Mouse (Mus musculus): ENCODE measurements at regions not wholly inside any gene's neighbourhood (a gene's known extent, or its start where the extent isn't known, plus 50 kb on each side); places are given as distances from the start of the nearest gene placed in this dataset.

- Histone ChIP-seq H3K4me3 (ENCODE audit: insufficient read depth, poor library complexity, severe bottlenecking) (no peak overlapping the region), H3K36me3 (ENCODE audit: control insufficient read depth, insufficient read depth) (no peaks in the 10 kb centered on the region), H3K79me2 (ENCODE audit: control insufficient read depth, insufficient read depth) (no peaks in the 10 kb centered on the region), H3K79me3 (ENCODE audit: low read depth) (no peaks in the 10 kb centered on the region), H3K27me3 (ENCODE audit: control insufficient read depth, insufficient read depth, insufficient read length) (no peaks in the 10 kb centered on the region), H3ac (ENCODE audit: control insufficient read depth, insufficient read length, low read depth) (no peak overlapping the region)
- TF ChIP-seq CEBPB (IDR thresholded peaks at IDR 0.05; ENCODE audit: low read depth) (no peak), MYOG (IDR thresholded peaks at IDR 0.05; ENCODE audit: control insufficient read depth, extremely low read depth, insufficient read length) (no peak), MYOD1 (IDR thresholded peaks at IDR 0.05; ENCODE audit: control insufficient read depth, insufficient read length, low read depth) (no peak), MAX (IDR thresholded peaks at IDR 0.05) (no peak), USF1 (IDR thresholded peaks at IDR 0.05; ENCODE audit: low read depth) (no peak), FOSL1 (IDR thresholded peaks at IDR 0.05; ENCODE audit: insufficient read depth, low read length, poor library complexity, severe bottlenecking) (no peak), CTCF (IDR thresholded peaks at IDR 0.05; ENCODE audit: control insufficient read depth, insufficient read depth, insufficient read length) (no peak)
Measured at GRCm38 (mm10) chr5:43055111-43055710, 177.8 kb upstream of the Cpeb2 start.

GRCm38 (mm10) chr5:43056486-43056885, 176.5 kb upstream of the Cpeb2 start:
- TF ChIP-seq MAX (IDR thresholded peaks at IDR 0.05) (no peak), USF1 (IDR thresholded peaks at IDR 0.05; ENCODE audit: low read depth) (no peak), CTCF (IDR thresholded peaks at IDR 0.05; ENCODE audit: control insufficient read depth, insufficient read depth, insufficient read length) (no peak), CEBPB (IDR thresholded peaks at IDR 0.05; ENCODE audit: low read depth) (no peak)
- Histone ChIP-seq H3K4me3 (ENCODE audit: insufficient read depth, poor library complexity, severe bottlenecking) (no peak overlapping the region), H3K27me3 (ENCODE audit: control insufficient read depth, insufficient read depth, insufficient read length) (no peaks in the 10 kb centered on the region), H3ac (ENCODE audit: control insufficient read depth, insufficient read length, low read depth) (no peak overlapping the region), H3K79me2 (ENCODE audit: control insufficient read depth, insufficient read depth) (no peaks in the 10 kb centered on the region), H3K36me3 (ENCODE audit: control insufficient read depth, insufficient read depth) (no peaks in the 10 kb centered on the region), H3K79me3 (ENCODE audit: low read depth) (no peaks in the 10 kb centered on the region)

- Histone ChIP-seq H3K79me2 (ENCODE audit: control insufficient read depth, insufficient read depth) (no peaks in the 10 kb centered on the region), H3K27me3 (ENCODE audit: control insufficient read depth, insufficient read depth, insufficient read length) (no peaks in the 10 kb centered on the region), H3K4me3 (ENCODE audit: insufficient read depth, poor library complexity, severe bottlenecking) (no peak overlapping the region), H3K79me3 (ENCODE audit: low read depth) (no peaks in the 10 kb centered on the region), H3ac (ENCODE audit: control insufficient read depth, insufficient read length, low read depth) (no peak overlapping the region), H3K36me3 (ENCODE audit: control insufficient read depth, insufficient read depth) (no peaks in the 10 kb centered on the region)
- no peak for TF ChIP-seq CTCF (IDR thresholded peaks at IDR 0.05; ENCODE audit: control insufficient read depth, insufficient read depth, insufficient read length)
- no peak for TF ChIP-seq FOSL1 (IDR thresholded peaks at IDR 0.05; ENCODE audit: insufficient read depth, low read length, poor library complexity, severe bottlenecking)
- TF ChIP-seq CEBPB (IDR thresholded peaks at IDR 0.05; ENCODE audit: low read depth), result no peak
Measured at GRCm38 (mm10) chr5:43061243-43061642, 171.7 kb upstream of the Cpeb2 start.

GRCm38 (mm10) chr5:43061797-43062391, 171.1 kb upstream of the Cpeb2 start:
- no peak overlapping the region for H3K4me3 ChIP-seq (ENCODE audit: insufficient read depth, poor library complexity, severe bottlenecking)
- TF ChIP-seq MYOG (IDR thresholded peaks at IDR 0.05; ENCODE audit: control insufficient read depth, extremely low read depth, insufficient read length) (no peak), CTCF (IDR thresholded peaks at IDR 0.05; ENCODE audit: control insufficient read depth, insufficient read depth, insufficient read length) (no peak), CEBPB (IDR thresholded peaks at IDR 0.05; ENCODE audit: low read depth) (no peak), USF1 (IDR thresholded peaks at IDR 0.05; ENCODE audit: low read depth) (no peak), MYOD1 (IDR thresholded peaks at IDR 0.05; ENCODE audit: control insufficient read depth, insufficient read length, low read depth) (no peak)

GRCm38 (mm10) chr5:43062499-43062898, 170.5 kb upstream of the Cpeb2 start:
- no peaks in the 10 kb centered on the region for H3K79me2 ChIP-seq (ENCODE audit: control insufficient read depth, insufficient read depth)
- TF ChIP-seq USF1 (IDR thresholded peaks at IDR 0.05; ENCODE audit: low read depth) (no peak), CTCF (IDR thresholded peaks at IDR 0.05; ENCODE audit: control insufficient read depth, insufficient read depth, insufficient read length) (no peak), MYOD1 (IDR thresholded peaks at IDR 0.05; ENCODE audit: control insufficient read depth, insufficient read length, low read depth) (no peak), FOSL1 (IDR thresholded peaks at IDR 0.05; ENCODE audit: insufficient read depth, low read length, poor library complexity, severe bottlenecking) (no peak), MAX (IDR thresholded peaks at IDR 0.05) (no peak), CEBPB (IDR thresholded peaks at IDR 0.05; ENCODE audit: low read depth) (no peak), MYOG (IDR thresholded peaks at IDR 0.05; ENCODE audit: control insufficient read depth, extremely low read depth, insufficient read length) (no peak)
- H3K36me3 ChIP-seq (ENCODE audit: control insufficient read depth, insufficient read depth), result no peaks in the 10 kb centered on the region
- H3K27me3 ChIP-seq (ENCODE audit: control insufficient read depth, insufficient read depth, insufficient read length), result no peaks in the 10 kb centered on the region
- no peak overlapping the region for H3ac ChIP-seq (ENCODE audit: control insufficient read depth, insufficient read length, low read depth)
- no peak overlapping the region for H3K4me3 ChIP-seq (ENCODE audit: insufficient read depth, poor library complexity, severe bottlenecking)
- no peaks in the 10 kb centered on the region for H3K79me3 ChIP-seq (ENCODE audit: low read depth)

More at GRCm38 (mm10) chr5:43061797-43062391, 171.1 kb upstream of the Cpeb2 start:
- Histone ChIP-seq H3ac (ENCODE audit: control insufficient read depth, insufficient read length, low read depth) (no peak overlapping the region), H3K79me3 (ENCODE audit: low read depth) (no peaks in the 10 kb centered on the region), H3K36me3 (ENCODE audit: control insufficient read depth, insufficient read depth) (no peaks in the 10 kb centered on the region), H3K79me2 (ENCODE audit: control insufficient read depth, insufficient read depth) (no peaks in the 10 kb centered on the region), H3K27me3 (ENCODE audit: control insufficient read depth, insufficient read depth, insufficient read length) (no peaks in the 10 kb centered on the region)

GRCm38 (mm10) chr5:43063386-43063785, 169.6 kb upstream of the Cpeb2 start:
- no peak for TF ChIP-seq MAX (IDR thresholded peaks at IDR 0.05)
- no peak for TF ChIP-seq MYOD1 (IDR thresholded peaks at IDR 0.05; ENCODE audit: control insufficient read depth, insufficient read length, low read depth)
- Histone ChIP-seq H3K79me2 (ENCODE audit: control insufficient read depth, insufficient read depth) (no peaks in the 10 kb centered on the region), H3K79me3 (ENCODE audit: low read depth) (no peaks in the 10 kb centered on the region), H3K4me3 (ENCODE audit: insufficient read depth, poor library complexity, severe bottlenecking) (no peak overlapping the region), H3K27me3 (ENCODE audit: control insufficient read depth, insufficient read depth, insufficient read length) (no peaks in the 10 kb centered on the region), H3ac (ENCODE audit: control insufficient read depth, insufficient read length, low read depth) (no peak overlapping the region), H3K36me3 (ENCODE audit: control insufficient read depth, insufficient read depth) (no peaks in the 10 kb centered on the region)

All from C2C12 (cell line).